Mouse (Mus musculus) neural tube, embryonic 14.5 days (tissue): ENCODE measurements around the gene Rac3. TPM values are rescaled to one million over a fixed set of nuclear protein-coding genes. Genes with fewer than 3 reads are reported as not detected.

ENCODE experiments used
- polyA plus RNA-seq: library from polyadenylated mRNA; unstranded; fragments of >200 nt; fragmentation: Nextera tagmentation; extraction: Ambion mirVana; gene quantifications from 2 replicates; pipeline ENCODE4 v1.2.1, GENCODE M21; 2014

The Rac3 gene
- polyA plus RNA-seq, 1 experiment from 2014 or later, result 135 TPM

Other genes starting within 250 kb of the Rac3 start
- 131 and 135 TPM in 2 replicates for gene Mrpl12, start 236.9 kb upstream of the Rac3 start, polyA plus RNA-seq
- gene Slc25a10, start 229.6 kb upstream of the Rac3 start, polyA plus RNA-seq, result 24.7 and 30.0 TPM in 2 replicates
- gene Gcgr, start 190.8 kb upstream of the Rac3 start, polyA plus RNA-seq, result 0.19 and 0.22 TPM in 2 replicates
- gene Mcrip1, start 171.7 kb upstream of the Rac3 start, polyA plus RNA-seq, result 248 and 267 TPM in 2 replicates
- gene Ppp1r27, start 170.3 kb upstream of the Rac3 start, polyA plus RNA-seq, result not detected in 2 replicates
- 248 and 330 TPM in 2 replicates for gene P4hb, start 148.2 kb upstream of the Rac3 start, polyA plus RNA-seq
- 419 and 479 TPM in 2 replicates for gene Arhgdia, start 139.8 kb upstream of the Rac3 start, polyA plus RNA-seq
- gene Alyref, start 123.1 kb upstream of the Rac3 start, polyA plus RNA-seq, result 191 and 222 TPM in 2 replicates
- 209 and 236 TPM in 2 replicates for gene Anapc11, start 123.0 kb upstream of the Rac3 start, polyA plus RNA-seq
- gene Npb, start 113.0 kb upstream of the Rac3 start, polyA plus RNA-seq, result 1.3 TPM in 1 of 2 replicates, not detected in the other
- gene Pcyt2, start 103.5 kb upstream of the Rac3 start, polyA plus RNA-seq, result 170 and 187 TPM in 2 replicates
- gene Sirt7, start 96.2 kb upstream of the Rac3 start, polyA plus RNA-seq, result 42.8 and 48.2 TPM in 2 replicates
- 30.5 and 36.8 TPM in 2 replicates for gene Mafg, start 87.9 kb upstream of the Rac3 start, polyA plus RNA-seq
- gene Pycr1, start 77.7 kb upstream of the Rac3 start, polyA plus RNA-seq, result 15.3 and 24.9 TPM in 2 replicates
- gene Myadml2, start 73.3 kb upstream of the Rac3 start, polyA plus RNA-seq, result 2.3 and 2.5 TPM in 2 replicates
- 1.3 and 6.2 TPM in 2 replicates for gene Notum, start 60.3 kb upstream of the Rac3 start, polyA plus RNA-seq
- gene Aspscr1, start 48.5 kb upstream of the Rac3 start, polyA plus RNA-seq, result 137 and 141 TPM in 2 replicates
- 87.6 and 95.8 TPM in 2 replicates for gene Cenpx, start 7.7 kb upstream of the Rac3 start, polyA plus RNA-seq
- 53.9 and 59.4 TPM in 2 replicates for gene Lrrc45, start 7.5 kb upstream of the Rac3 start, polyA plus RNA-seq
- gene Dcxr, start 5.8 kb downstream of the Rac3 start, polyA plus RNA-seq, result 10.2 and 10.5 TPM in 2 replicates
- 0.39 and 0.81 TPM in 2 replicates for gene Cbr2, start 10.6 kb downstream of the Rac3 start, polyA plus RNA-seq
- 0.52 and 2.1 TPM in 2 replicates for gene Hmga1b, start 41.3 kb downstream of the Rac3 start, polyA plus RNA-seq
- gene Rfng, start 62.7 kb downstream of the Rac3 start, polyA plus RNA-seq, result 89.6 and 91.1 TPM in 2 replicates
- gene Gps1, start 62.8 kb downstream of the Rac3 start, polyA plus RNA-seq, result 302 and 312 TPM in 2 replicates
- 44.8 and 47.8 TPM in 2 replicates for gene Dus1l, start 74.9 kb downstream of the Rac3 start, polyA plus RNA-seq
- gene Fasn, start 103.1 kb downstream of the Rac3 start, polyA plus RNA-seq, result 107 and 117 TPM in 2 replicates
- 6.1 and 6.7 TPM in 2 replicates for gene Ccdc57, start 211.4 kb downstream of the Rac3 start, polyA plus RNA-seq
- 2.9 and 4.6 TPM in 2 replicates for gene Slc16a3, start 227.0 kb downstream of the Rac3 start, polyA plus RNA-seq